Mouse (Mus musculus): Measurements from ENCODE around the gene Gm12248. TPM values are rescaled to one million over a fixed set of nuclear protein-coding genes. Genes with fewer than 3 reads are reported as not detected.
A peak's percentile ranks its signal among the peaks of the same experiment; 100 is the strongest.

The Gm12248 gene
- total and polyA plus RNA-seq, 3 experiments: not detected

DNA sequence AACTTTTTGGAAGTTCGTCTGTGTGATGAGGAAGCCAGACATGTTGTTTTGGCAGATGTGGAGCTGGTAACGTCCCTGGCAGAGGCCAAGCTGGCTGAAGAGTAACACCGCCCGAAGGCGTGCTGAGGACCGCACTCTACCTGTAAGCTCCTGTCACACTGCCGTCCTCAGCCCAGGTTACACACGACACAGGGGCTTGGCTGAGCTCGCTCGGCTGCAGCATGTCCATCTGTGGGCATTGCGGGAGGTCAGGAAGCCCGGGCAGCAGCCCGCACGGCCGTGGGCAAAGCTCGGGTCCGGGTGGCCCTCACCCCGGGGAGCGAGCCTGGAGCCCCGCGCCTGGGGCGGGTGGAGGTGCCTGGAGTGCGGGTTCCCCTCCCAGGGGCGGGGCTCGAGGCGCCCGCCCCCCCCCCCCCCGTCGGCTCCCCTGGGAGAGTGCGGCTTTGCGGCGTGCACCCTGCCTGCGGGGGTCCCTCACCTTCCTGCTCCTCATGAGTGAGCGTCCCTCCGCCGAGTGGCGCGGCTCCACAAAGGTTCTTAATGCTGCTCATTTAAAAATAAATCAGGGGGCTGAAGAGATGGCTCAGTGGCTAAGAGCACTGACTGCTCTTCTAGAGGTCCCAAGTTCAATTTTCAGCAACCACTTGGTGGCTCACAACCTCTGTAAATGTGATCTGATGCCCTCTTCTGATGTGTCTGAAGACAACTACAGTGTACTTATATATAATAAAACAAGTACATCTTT is 4.9 kb upstream of the Gm12248 start:
- no peak overlapping the region; the same call in 1 of the 2 replicates for H3K9ac ChIP-seq (ENCODE audit: insufficient read depth, low read depth)
- peaks cover 8 to 34% of the 10 kb centered on the region in 2 experiments for H3K4me1 ChIP-seq (ENCODE audit: control insufficient read depth in 1 of 2, insufficient read depth in 2 of 2)
- dilution Hi-C loops (cut with MboI; ENCODE audit: extremely low pct_ligation_motif_present, extremely low pct_unique_long_range_greater_than_20kb, low sequenced_read_pairs) (no loop called here), in situ Hi-C loops (cut with MboI; ENCODE audit: low pct_ligation_motif_present, low pct_unique_long_range_greater_than_20kb, low sequenced_read_pairs) (no loop called here)
- H3K36me3 ChIP-seq (replicated peaks in 1 of 2; ENCODE audit: control insufficient read depth in 1 of 2, insufficient read depth in 1 of 2, low read length in 1 of 2): no peaks in the 10 kb centered on the region
- H3K9me3 ChIP-seq (replicated peaks; ENCODE audit: low read length): no peaks in the 10 kb centered on the region
- no peaks in the 10 kb centered on the region for H3K79me2 ChIP-seq (replicated peaks; ENCODE audit: control insufficient read depth, extremely low read depth, insufficient read depth, poor library complexity, severe bottlenecking)
- peak overlapping the region; percentile 77 for H3K4me2 ChIP-seq (ENCODE audit: insufficient read depth, low read depth, poor library complexity, severe bottlenecking)
- TF ChIP-seq MAZ (IDR thresholded peaks at IDR 0.05; ENCODE audit: low read depth, low read length): peak; percentile 42; the same call in 1 of the 2 replicates
- no peak for TF ChIP-seq USF1 (IDR thresholded peaks at IDR 0.05; ENCODE audit: low read depth, low read length)
- no peak for TF ChIP-seq ETS1 (conservative IDR thresholded peaks at IDR 0.05; ENCODE audit: low read depth, low read length)
- TF ChIP-seq ELF1 (IDR thresholded peaks at IDR 0.05; ENCODE audit: low read depth, low read length): no peak
- no peak for TF ChIP-seq NRF1 (IDR thresholded peaks at IDR 0.05; ENCODE audit: low read depth, low read length)
- TF ChIP-seq CTCF (conservative IDR thresholded peaks at IDR 0.05 in 1 of 2, IDR thresholded peaks at IDR 0.05 in 1 of 2; ENCODE audit: low read depth in 2 of 2, low read length in 2 of 2): no peak
- no peak for TF ChIP-seq USF2 (conservative IDR thresholded peaks at IDR 0.05; ENCODE audit: low read depth, low read length)
- TF ChIP-seq RAD21 (IDR thresholded peaks at IDR 0.05; ENCODE audit: low read depth, low read length): no peak
- no peak for TF ChIP-seq GABPA (IDR thresholded peaks at IDR 0.05; ENCODE audit: insufficient replicate concordance, low read depth, low read length)
- TF ChIP-seq MXI1 (IDR thresholded peaks at IDR 0.05; ENCODE audit: low read depth, low read length): no peak
- no peak for TF ChIP-seq IRF4 (IDR thresholded peaks at IDR 0.05; ENCODE audit: low read depth, low read length)
- TF ChIP-seq ZC3H11A (IDR thresholded peaks at IDR 0.05; ENCODE audit: low read depth, low read length): no peak
- no peak for TF ChIP-seq SMC3 (IDR thresholded peaks at IDR 0.05; ENCODE audit: low read depth, low read length)
- peak; percentile 47; the same call in 1 of the 2 replicates for TF ChIP-seq SIN3A (IDR thresholded peaks at IDR 0.05; ENCODE audit: low read length)
- TF ChIP-seq NELFE (IDR thresholded peaks at IDR 0.05; ENCODE audit: low read depth, low read length): 0 out of 2 replicates have a peak, but pooled peaks have one; percentile 9
- TF ChIP-seq HCFC1 (IDR thresholded peaks at IDR 0.05; ENCODE audit: low read depth, low read length): no peak
- no peak for TF ChIP-seq PAX5 (IDR thresholded peaks at IDR 0.05; ENCODE audit: low read length)
- TF ChIP-seq RCOR1 (conservative IDR thresholded peaks at IDR 0.05; ENCODE audit: low read depth, low read length): 0 out of 2 replicates have a peak, but pooled peaks have one; percentile 0
- no peak for TF ChIP-seq MAFK (IDR thresholded peaks at IDR 0.05; ENCODE audit: insufficient replicate concordance, low read length)
- no peak for TF ChIP-seq POLR2AphosphoS2 (IDR thresholded peaks at IDR 0.05; ENCODE audit: low read depth, low read length)
- no peak for TF ChIP-seq CHD2 (IDR thresholded peaks at IDR 0.05; ENCODE audit: low read length)
- no peak for TF ChIP-seq BHLHE40 (IDR thresholded peaks at IDR 0.05; ENCODE audit: low read depth, low read length)
- 0 out of 2 replicates have a peak, but pooled peaks have one; percentile 3 for TF ChIP-seq TCF12 (IDR thresholded peaks at IDR 0.05; ENCODE audit: low read depth, low read length)
- H3K4me3 ChIP-seq (replicated peaks in 1 of 3; ENCODE audit: low read depth in 2 of 3, low read length in 2 of 3, poor library complexity in 1 of 3): peak overlapping the region in 2 of 3 experiments; percentile 31 to 55
- H3K27me3 ChIP-seq (replicated peaks): no peaks in the 10 kb centered on the region
- DNase-seq (ENCODE audit: extremely low read depth): no peak
- no peak overlapping the region for H3K27ac ChIP-seq (ENCODE audit: insufficient read depth, low read depth)

All from CH12.LX (cell line).